Mouse (Mus musculus) ES-E14 (cell line): ENCODE results near the gene Hist1h1t.

ENCODE experiments used
- CHD2 ChIP-seq: IDR thresholded peaks from 2 replicates; pipeline ENCODE4 v1.6.1; 2014; ENCODE audit warnings: mild to moderate bottlenecking, low read depth, low read length, inconsistent platforms
- ZNF384 ChIP-seq: IDR thresholded peaks from 2 replicates; pipeline ENCODE4 v1.6.1; 2012; ENCODE audit warnings: low read depth, low read length, inconsistent platforms

DNA sequence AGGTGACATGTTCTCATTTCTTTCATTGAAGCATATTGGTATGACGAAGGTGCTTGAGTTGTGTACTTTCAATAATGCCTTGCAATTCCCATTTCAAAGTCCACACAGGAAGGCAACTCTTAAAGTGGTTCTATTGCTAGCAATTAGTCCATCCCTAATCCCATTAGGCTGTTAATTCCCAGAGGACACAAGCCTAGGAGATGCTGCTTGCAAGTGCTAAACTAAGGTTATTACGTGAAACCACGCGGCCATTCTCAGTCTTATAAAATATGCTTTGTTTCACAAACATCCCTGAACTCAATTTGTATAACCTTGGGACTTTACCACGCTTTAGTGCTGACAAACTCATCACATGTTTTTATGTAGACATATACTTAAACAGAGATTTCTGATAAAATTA, 41.5 kb downstream of the Hist1h1t start:
- no peak for TF ChIP-seq CHD2
- TF ChIP-seq ZNF384, result no peak
